Mouse (Mus musculus) spleen, postnatal 0 days (tissue): ENCODE measurements around the gene Tecpr1. TPM values are rescaled to one million over a fixed set of nuclear protein-coding genes. Genes with fewer than 3 reads are reported as not detected.

Experiments
- polyA plus RNA-seq: library from polyadenylated mRNA; unstranded; fragments of >200 nt; fragmentation: Nextera tagmentation; extraction: Ambion mirVana; gene quantifications from 2 replicates; pipeline ENCODE4 v1.2.1, GENCODE M21; 2015

The Tecpr1 gene
- 6.2 and 7.6 TPM in 2 replicates for polyA plus RNA-seq

GRCm38 (mm10) chr5:144223503-144223862, at the start of gene Tecpr1:
Gene Tecpr1 (minus strand): TSS chr5:144223615.

GRCm38 (mm10) chr5:144243901-144244487, 20.6 kb upstream of the Tecpr1 start, which contains the start of gene Bri3:
Gene Bri3 (plus strand): TSS chr5:144244437.

GRCm38 (mm10) chr5:144189950-144190583, 33.3 kb downstream of the Tecpr1 start, which contains the start of gene Bhlha15:
Gene Bhlha15 (plus strand): TSS chr5:144190286.

Other genes with a start within 250 kb of the Tecpr1 start
- gene Ccz1, start 208.7 kb downstream of the Tecpr1 start, polyA plus RNA-seq = 54.7 and 55.0 TPM in 2 replicates
- gene Ocm, start 196.9 kb downstream of the Tecpr1 start, polyA plus RNA-seq = 0.21 TPM in 1 of 2 replicates, not detected in the other
- 2.7 and 3.0 TPM in 2 replicates for gene Lmtk2, start 123.2 kb downstream of the Tecpr1 start, polyA plus RNA-seq
- gene Bhlha15, start 33.3 kb downstream of the Tecpr1 start, polyA plus RNA-seq = 0.12 and 0.18 TPM in 2 replicates
- 58.3 and 64.6 TPM in 2 replicates for gene Bri3, start 20.8 kb upstream of the Tecpr1 start, polyA plus RNA-seq
- gene Baiap2l1, start 134.5 kb upstream of the Tecpr1 start, polyA plus RNA-seq = 1.6 TPM in 2 replicates